Mouse (Mus musculus) megakaryocyte, embryonic 14.5 days (primary cell): ENCODE measurements around the gene Cpvl. TPM values are rescaled to one million over a fixed set of nuclear protein-coding genes. Genes with fewer than 3 reads are reported as not detected.

ENCODE experiments used
- H3K27me3 ChIP-seq: replicated peaks from 2 replicates; pipeline ENCODE3; 2012; ENCODE audit warnings: inconsistent platforms
- H3K36me3 ChIP-seq: replicated peaks from 2 replicates; pipeline ENCODE3; 2012; ENCODE audit warnings: low read length, inconsistent platforms, mixed read lengths
- H3K4me1 ChIP-seq: 2 replicates; pipeline ENCODE4 v1.6.1; 2012; ENCODE audit warnings: inconsistent platforms
- H3K4me3 ChIP-seq: replicated peaks from 2 replicates; pipeline ENCODE3; 2012; ENCODE audit warnings: moderate library complexity, mild to moderate bottlenecking, inconsistent platforms
- H3K9me3 ChIP-seq: 2 replicates; pipeline ENCODE4 v1.6.1; 2012; ENCODE audit warnings: inconsistent platforms
- FLI1 ChIP-seq: IDR thresholded peaks from 2 replicates; pipeline ENCODE4 v1.6.1; 2012; ENCODE audit warnings: low read length, inconsistent platforms, mixed read lengths
- GATA1 ChIP-seq: IDR thresholded peaks from 3 replicates; pipeline ENCODE4 v1.6.1; 2012; ENCODE audit warnings: mixed read lengths, low read length, inconsistent platforms, borderline replicate concordance
- polyA plus RNA-seq: library from polyadenylated mRNA; stranded (reverse); fragments of >175 nt; gene quantifications from 2 replicates; pipeline ENCODE4 v1.2.3, GENCODE M21; 2012; ENCODE audit warnings: low replicate concordance; ENCODE audit not compliant: insufficient read depth

Cpvl gene
- polyA plus RNA-seq = not detected in 2 replicates

- TF ChIP-seq FLI1 = no peak
- no peak for TF ChIP-seq GATA1
- Histone ChIP-seq H3K9me3 (no peaks in the 10 kb centered on the region), H3K36me3 (no peaks in the 10 kb centered on the region), H3K27me3 (peaks cover 22% of the 10 kb centered on the region), H3K4me3 (no peak within 1 kb of the TSS), H3K4me1 (peaks cover 12% of the 10 kb centered on the region)
Measured at GRCm38 (mm10) chr6:53978571-53978970, at the start of gene Cpvl. Gene Cpvl, minus strand, starts transcription at chr6:53978671.

DNA sequence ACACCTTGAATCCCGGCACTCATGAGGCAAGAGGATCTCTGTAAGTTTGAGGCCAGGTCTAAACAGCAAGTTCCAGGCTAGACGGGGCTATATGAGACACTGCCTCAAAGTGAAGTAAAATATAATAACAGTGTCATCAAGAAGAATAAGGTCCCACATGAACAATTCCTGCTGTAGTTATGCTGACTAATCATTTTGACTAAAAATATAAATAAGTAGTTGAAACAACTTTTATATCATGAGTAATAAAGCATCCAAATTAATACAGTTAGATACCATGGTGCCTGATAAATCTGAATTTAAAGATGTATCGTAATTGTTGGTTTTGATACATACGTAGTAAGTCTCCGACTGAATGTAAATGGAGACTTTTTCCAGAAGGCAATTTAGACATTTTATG lies 45.4 kb upstream of the Cpvl start:
- Histone ChIP-seq H3K36me3 (no peaks in the 10 kb centered on the region), H3K4me3 (no peak overlapping the region), H3K9me3 (peaks cover 4% of the 10 kb centered on the region; the same call in 1 of the 2 replicates), H3K27me3 (peaks cover 15% of the 10 kb centered on the region), H3K4me1 (peaks cover 11% of the 10 kb centered on the region)
- no peak for TF ChIP-seq GATA1
- TF ChIP-seq FLI1 = no peak

DNA sequence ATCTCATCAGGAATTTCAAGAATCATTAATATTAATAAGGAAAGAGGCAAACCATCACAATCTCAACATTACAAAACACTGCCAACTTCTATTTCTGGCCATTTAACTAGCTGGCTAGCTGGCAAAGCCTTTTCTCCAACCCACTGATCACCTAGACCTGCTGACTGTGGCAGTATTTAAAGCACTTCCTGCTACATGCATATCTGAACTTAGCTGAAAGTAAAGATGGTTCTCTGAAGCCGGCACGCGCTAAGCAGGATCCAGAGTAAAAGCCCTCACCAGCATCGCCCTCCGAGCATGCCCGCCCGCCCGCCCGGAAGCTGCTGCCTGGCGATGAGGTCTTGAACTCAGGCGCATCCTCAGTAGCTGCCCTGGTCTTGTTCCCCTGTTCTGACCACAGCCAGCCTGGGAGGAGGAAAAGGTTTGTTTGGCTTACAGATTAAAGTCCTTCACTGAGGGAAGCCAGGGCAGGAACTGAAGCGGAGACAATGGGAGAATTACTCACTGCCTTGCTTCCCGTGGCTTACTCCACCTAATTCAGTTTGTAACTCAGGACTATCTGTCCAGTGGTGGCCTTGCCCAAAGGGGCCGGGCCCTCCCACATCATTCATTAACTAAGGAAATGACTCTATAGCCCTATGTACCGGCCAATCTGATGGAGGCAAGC lies 42.8 kb upstream of the Cpvl start:
- H3K9me3 ChIP-seq = no peaks in the 10 kb centered on the region
- H3K4me3 ChIP-seq = peak overlapping the region; percentile 57
- TF ChIP-seq GATA1 (no peak), FLI1 (no peak)
- peaks cover 18% of the 10 kb centered on the region for H3K4me1 ChIP-seq
- H3K27me3 ChIP-seq = peaks cover 13% of the 10 kb centered on the region
- no peaks in the 10 kb centered on the region for H3K36me3 ChIP-seq

DNA sequence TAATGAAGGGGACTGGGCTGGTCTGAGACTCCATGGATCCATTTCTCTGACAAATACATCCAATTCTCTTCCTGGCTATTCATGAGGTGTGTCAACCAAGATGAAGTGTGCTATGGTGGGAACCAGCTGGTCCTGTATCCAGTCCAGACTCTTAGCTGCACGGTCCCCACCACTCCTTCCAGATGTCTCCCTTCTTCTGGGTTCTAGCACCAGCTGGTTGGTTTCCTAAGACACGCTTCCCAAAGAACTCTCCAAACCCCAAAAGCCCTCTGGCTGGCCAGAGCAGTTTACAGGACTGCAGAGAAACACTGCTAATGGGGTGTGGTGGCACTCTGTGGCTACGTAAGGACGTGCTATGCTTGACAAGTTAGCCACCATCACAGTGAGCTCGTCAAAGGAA lies 40.4 kb upstream of the Cpvl start:
- no peak overlapping the region for H3K4me3 ChIP-seq
- TF ChIP-seq GATA1 (no peak), FLI1 (no peak)
- H3K4me1 ChIP-seq = peaks cover 18% of the 10 kb centered on the region
- peaks cover 8% of the 10 kb centered on the region for H3K27me3 ChIP-seq
- H3K36me3 ChIP-seq = no peaks in the 10 kb centered on the region
- H3K9me3 ChIP-seq = no peaks in the 10 kb centered on the region

DNA sequence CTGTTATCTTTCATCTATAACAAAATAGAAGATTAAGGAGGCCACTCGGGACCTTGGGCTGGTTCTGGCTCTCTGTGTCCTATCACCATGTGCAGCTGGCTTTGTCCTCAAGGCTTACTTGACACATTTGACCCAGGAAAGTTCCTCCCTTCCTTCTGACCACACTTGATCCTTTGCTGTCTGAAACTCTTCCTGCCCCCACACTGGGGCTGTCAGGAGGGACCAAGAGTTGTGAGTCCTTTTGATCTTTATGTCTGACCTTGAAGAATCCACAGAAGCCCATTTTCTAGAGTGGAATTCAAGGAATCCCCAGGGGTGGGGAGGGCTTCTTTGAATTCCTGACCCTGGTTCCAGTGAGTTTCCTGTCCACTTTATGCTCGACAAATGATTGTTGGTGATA lies 39.6 kb upstream of the Cpvl start:
- H3K27me3 ChIP-seq = peaks cover 8% of the 10 kb centered on the region
- no peak overlapping the region for H3K4me3 ChIP-seq
- TF ChIP-seq FLI1 (no peak), GATA1 (no peak)
- no peaks in the 10 kb centered on the region for H3K36me3 ChIP-seq
- no peaks in the 10 kb centered on the region for H3K9me3 ChIP-seq
- peaks cover 18% of the 10 kb centered on the region for H3K4me1 ChIP-seq

DNA sequence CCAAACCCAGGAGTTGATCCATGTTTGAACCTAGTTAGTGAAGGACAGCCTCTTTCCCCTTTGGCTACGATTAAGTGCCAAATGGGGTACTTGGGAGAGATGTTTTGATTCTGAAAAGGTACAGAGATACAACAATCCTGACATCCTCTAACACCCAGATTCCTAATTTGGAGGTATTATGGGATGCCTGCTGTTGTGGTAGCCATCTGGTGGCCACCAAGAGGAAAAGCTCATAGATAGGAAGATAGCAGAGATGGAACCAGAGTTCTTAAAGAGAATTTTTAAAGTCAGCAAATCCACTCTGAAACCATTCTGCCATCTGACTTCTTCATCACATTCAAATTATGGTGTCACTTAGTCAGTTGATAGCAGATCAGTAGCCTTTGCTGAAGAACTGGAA lies 33.7 kb upstream of the Cpvl start:
- H3K4me3 ChIP-seq = no peak overlapping the region
- TF ChIP-seq GATA1 (no peak), FLI1 (no peak)

GRCm38 (mm10) chr6:54010362-54010761 lies 31.9 kb upstream of the Cpvl start:
- Histone ChIP-seq H3K4me3 (no peak overlapping the region), H3K36me3 (no peaks in the 10 kb centered on the region), H3K9me3 (no peaks in the 10 kb centered on the region), H3K4me1 (no peaks in the 10 kb centered on the region), H3K27me3 (peaks cover 15% of the 10 kb centered on the region)
- TF ChIP-seq GATA1 (no peak), FLI1 (no peak)

More for the DNA sequence above, 33.7 kb upstream of the Cpvl start:
- Histone ChIP-seq H3K36me3 (no peaks in the 10 kb centered on the region), H3K9me3 (no peaks in the 10 kb centered on the region), H3K27me3 (peaks cover 10% of the 10 kb centered on the region), H3K4me1 (no peaks in the 10 kb centered on the region)

- no peak overlapping the region for H3K4me3 ChIP-seq
- TF ChIP-seq GATA1 = no peak
- TF ChIP-seq FLI1 = no peak
- no peaks in the 10 kb centered on the region for H3K36me3 ChIP-seq
- H3K9me3 ChIP-seq = no peaks in the 10 kb centered on the region
- no peaks in the 10 kb centered on the region for H3K4me1 ChIP-seq
- peaks cover 15% of the 10 kb centered on the region for H3K27me3 ChIP-seq
Measured at GRCm38 (mm10) chr6:54009293-54009692, 30.8 kb upstream of the Cpvl start.

- Histone ChIP-seq H3K9me3 (no peaks in the 10 kb centered on the region), H3K4me1 (no peaks in the 10 kb centered on the region), H3K27me3 (peaks cover 15% of the 10 kb centered on the region), H3K36me3 (no peaks in the 10 kb centered on the region), H3K4me3 (no peak overlapping the region)
- TF ChIP-seq FLI1 (no peak), GATA1 (no peak)
Measured at GRCm38 (mm10) chr6:54008448-54009120, 30.1 kb upstream of the Cpvl start.

DNA sequence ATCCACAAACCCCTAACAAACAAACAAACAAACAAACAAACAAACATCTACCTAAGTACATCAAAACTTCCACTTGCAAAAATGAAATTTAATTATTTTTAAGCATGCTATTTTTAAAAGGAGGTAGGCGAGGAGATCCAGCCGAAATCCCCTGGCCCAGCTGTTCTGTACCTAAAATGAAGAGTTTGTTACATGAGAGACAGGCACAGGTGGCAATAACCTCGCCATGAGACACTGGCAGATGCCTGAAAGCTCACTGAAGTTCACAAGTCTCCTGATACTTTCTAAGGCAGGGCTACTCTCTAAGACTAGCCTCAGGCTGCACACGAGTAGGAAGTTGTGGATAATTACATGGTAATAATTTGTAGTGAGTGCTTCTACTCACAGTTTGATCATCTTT lies 26.8 kb upstream of the Cpvl start:
- Histone ChIP-seq H3K36me3 (no peaks in the 10 kb centered on the region), H3K4me1 (no peaks in the 10 kb centered on the region), H3K9me3 (peaks cover 5% of the 10 kb centered on the region), H3K4me3 (no peak overlapping the region), H3K27me3 (peaks cover 18% of the 10 kb centered on the region)
- TF ChIP-seq GATA1 (no peak), FLI1 (no peak)
